Mouse (Mus musculus) heart, embryonic 15.5 days (tissue): ENCODE results near the gene Sh3bgrl2. TPM values are rescaled to one million over a fixed set of nuclear protein-coding genes. Genes with fewer than 3 reads are reported as not detected.

Source experiments
- ATAC-seq: fragments of 200-750 bp; cut with Nextera tagmentation; replicated peaks from 2 replicates; pipeline ENCODE4 v1.8.0; 2017; ENCODE audit warnings: low read depth, moderate TSS enrichment; ENCODE audit not compliant: insufficient number of reproducible peaks, insufficient read depth, low FRiP score
- H3K27ac ChIP-seq: fragments of 300-500 bp; sonication (generic); 2 replicates; pipeline ENCODE4 v1.5.1; 2015; ENCODE audit warnings: mild to moderate bottlenecking, inconsistent platforms
- H3K27me3 ChIP-seq: fragments of 300-500 bp; sonication (generic); 2 replicates; pipeline ENCODE4 v1.6.1; 2015; ENCODE audit warnings: inconsistent platforms
- H3K36me3 ChIP-seq: fragments of 300-500 bp; sonication (generic); 2 replicates; pipeline ENCODE4 v1.6.1; 2015; ENCODE audit warnings: mild to moderate bottlenecking, inconsistent platforms
- H3K4me1 ChIP-seq: fragments of 300-500 bp; sonication (generic); replicated peaks from 2 replicates; pipeline ENCODE4 v1.6.1; 2015; ENCODE audit warnings: inconsistent platforms
- H3K4me2 ChIP-seq: fragments of 300-500 bp; sonication (generic); 2 replicates; pipeline ENCODE4 v1.6.1; 2015; ENCODE audit warnings: inconsistent platforms, mild to moderate bottlenecking, moderate library complexity
- H3K4me3 ChIP-seq: fragments of 300-500 bp; sonication (generic); 2 replicates; pipeline ENCODE4 v1.5.1; 2015; ENCODE audit warnings: mild to moderate bottlenecking, inconsistent platforms
- H3K9ac ChIP-seq: fragments of 300-500 bp; sonication (generic); 2 replicates; pipeline ENCODE4 v1.6.1; 2015; ENCODE audit warnings: mild to moderate bottlenecking, inconsistent platforms
- H3K9me3 ChIP-seq: fragments of 300-500 bp; sonication (generic); replicated peaks from 2 replicates; pipeline ENCODE4 v1.6.1; 2016; ENCODE audit warnings: inconsistent platforms
- WGBS: fragments of 180-500 bp; shearing (Covaris S2); methylation state at CpG from one replicate; pipeline ENCODE4 v1.1.7; 2015; ENCODE audit warnings: mixed read lengths; 5-methylcytosine and 5-hydroxymethylcytosine counted together
- polyA plus RNA-seq: library from polyadenylated mRNA; unstranded; fragments of >200 nt; fragmentation: Nextera tagmentation; extraction: Ambion mirVana; gene quantifications from 2 replicates; pipeline ENCODE4 v1.2.1, GENCODE M21; 2015

Gene Sh3bgrl2
- polyA plus RNA-seq, 1 experiment from 2014 or later: 11.9 TPM

DNA sequence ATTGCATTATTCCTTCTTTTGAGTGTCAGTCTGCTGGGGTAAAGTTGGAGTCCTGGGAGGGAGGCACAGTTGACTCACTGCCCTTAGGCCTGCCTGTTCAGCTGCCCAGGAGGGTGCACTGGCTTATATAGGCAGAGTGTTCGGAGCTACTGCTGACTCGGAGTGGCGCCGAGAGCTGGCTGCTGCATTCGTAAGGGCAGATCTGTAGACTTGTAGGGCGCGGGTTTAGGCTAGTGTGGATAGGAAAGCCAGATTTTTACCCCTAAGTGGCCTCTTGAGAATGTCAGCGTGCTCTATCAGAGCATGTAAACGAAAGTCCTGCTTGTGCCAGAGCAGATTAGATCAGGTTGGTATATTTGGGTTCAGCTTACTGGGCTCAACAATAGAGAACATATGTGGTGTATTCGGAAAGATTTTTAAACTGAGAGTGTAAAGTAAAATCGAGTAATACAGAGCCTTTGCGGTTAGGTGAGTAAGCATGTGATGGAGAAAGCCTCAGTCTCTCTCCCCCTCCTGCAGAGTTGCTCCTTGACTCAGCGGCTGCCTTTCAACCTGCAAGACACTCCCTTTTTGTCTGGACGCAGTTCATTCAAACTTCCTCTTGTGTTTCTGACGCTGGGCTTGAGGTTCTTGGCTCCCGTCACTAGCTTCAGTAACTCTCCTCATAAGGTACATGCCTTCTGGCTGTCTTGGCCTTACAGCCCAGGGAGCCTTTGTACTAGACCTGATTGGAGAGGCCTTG is 15.9 kb downstream of the Sh3bgrl2 start:
- H3K36me3 ChIP-seq: no peaks in the 10 kb centered on the region
- no peak overlapping the region for H3K9ac ChIP-seq
- H3K27me3 ChIP-seq: no peaks in the 10 kb centered on the region
- H3K9me3 ChIP-seq: no peaks in the 10 kb centered on the region
- H3K27ac ChIP-seq: peak overlapping the region; percentile 60
- WGBS: 26% methylated on average over 16 of the region's 16 CpGs
- H3K4me1 ChIP-seq: peaks cover 47% of the 10 kb centered on the region
- H3K4me3 ChIP-seq: no peak overlapping the region
- peak; percentile 37; the same call in 1 of the 2 replicates for ATAC-seq
- peak overlapping the region; percentile 38 for H3K4me2 ChIP-seq

DNA sequence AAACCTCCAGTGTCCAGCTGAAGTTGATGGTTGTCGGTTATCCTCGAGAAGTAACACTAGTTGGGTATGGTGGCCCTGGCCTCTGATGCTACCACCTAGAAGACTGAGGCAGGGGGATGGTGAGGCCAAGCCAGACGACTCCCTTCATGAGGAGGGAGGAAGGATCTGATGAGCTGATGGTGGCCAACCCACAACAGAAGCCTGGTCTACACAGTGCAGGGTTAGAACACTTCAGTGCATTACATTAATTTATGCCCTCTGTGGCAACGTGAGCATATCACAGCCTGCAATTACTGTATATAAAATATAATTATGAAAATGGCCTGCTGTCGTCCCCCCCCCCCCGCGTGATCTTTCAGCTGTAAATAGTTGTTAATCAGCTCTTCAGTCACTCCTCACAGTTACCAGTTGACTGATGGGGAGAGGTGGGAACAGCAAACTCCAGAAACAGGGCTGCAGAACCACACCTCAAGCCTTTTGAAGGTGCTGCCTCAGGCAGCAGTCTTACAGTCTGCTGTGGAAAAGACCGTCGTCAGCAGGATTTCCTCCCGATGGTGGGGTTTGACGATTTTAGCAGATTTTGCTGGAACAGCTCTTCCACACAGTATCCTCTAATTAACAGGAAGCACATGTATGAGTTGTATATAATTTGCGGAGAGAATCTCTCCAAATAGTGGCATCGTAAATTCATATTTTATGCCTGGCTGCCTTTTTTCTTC is 17.0 kb downstream of the Sh3bgrl2 start:
- WGBS: 52% methylated on average over 13 of the region's 13 CpGs
- H3K9ac ChIP-seq: no peak overlapping the region
- H3K4me1 ChIP-seq: peaks cover 43% of the 10 kb centered on the region
- no peaks in the 10 kb centered on the region for H3K36me3 ChIP-seq
- no peak overlapping the region for H3K4me3 ChIP-seq
- H3K27me3 ChIP-seq: no peaks in the 10 kb centered on the region
- 0 out of 2 replicates have a peak, but pooled peaks have one; percentile 11 for ATAC-seq
- no peaks in the 10 kb centered on the region for H3K9me3 ChIP-seq
- H3K4me2 ChIP-seq: no peak overlapping the region
- no peak overlapping the region for H3K27ac ChIP-seq

DNA sequence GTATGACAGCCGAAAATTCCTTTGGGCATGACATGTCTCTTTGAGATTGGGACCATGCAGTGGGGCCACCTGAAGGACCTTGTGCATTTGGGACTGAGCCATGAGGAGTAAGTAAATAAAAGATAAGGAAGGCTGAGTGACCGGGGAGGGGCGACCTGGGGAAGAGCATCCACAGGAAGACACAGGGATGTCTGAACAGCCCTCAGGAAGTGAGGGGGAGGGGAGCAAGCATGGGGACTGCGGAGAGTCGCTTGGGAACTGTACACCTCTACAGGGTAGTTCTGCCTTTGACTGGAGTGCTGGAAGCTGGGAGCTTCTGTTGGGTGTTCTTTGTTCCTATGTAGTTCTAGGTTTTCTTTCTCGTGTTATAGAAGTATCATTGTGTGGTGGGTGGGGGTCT is 18.0 kb downstream of the Sh3bgrl2 start:
- 60% methylated on average over 6 of the region's 6 CpGs for WGBS

DNA sequence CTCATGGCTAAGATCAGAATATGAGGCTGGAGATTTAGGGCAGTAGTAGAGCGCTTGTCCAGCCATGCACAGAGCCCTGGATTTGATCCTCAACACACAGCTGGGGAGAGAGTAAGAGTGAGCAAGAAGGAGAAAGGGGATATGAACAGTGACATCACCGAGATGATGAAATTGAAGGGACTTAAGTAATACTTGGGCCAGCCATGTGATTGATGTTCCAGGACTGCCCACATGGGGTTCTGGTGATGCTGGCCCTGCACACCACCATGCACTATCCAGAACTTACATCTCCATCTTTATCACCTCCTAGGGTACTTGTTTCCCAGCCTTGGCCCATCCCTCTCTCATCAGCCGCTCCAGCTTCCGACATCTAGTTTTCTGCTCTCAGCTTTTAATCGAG is 20.0 kb downstream of the Sh3bgrl2 start:
- ATAC-seq: no peak
- H3K9ac ChIP-seq: no peak overlapping the region
- no peak overlapping the region for H3K27ac ChIP-seq
- WGBS: 92% methylated on average over 5 of the region's 5 CpGs
- no peaks in the 10 kb centered on the region for H3K9me3 ChIP-seq
- H3K4me2 ChIP-seq: no peak overlapping the region
- peaks cover 34% of the 10 kb centered on the region for H3K4me1 ChIP-seq
- H3K4me3 ChIP-seq: no peak overlapping the region
- H3K27me3 ChIP-seq: no peaks in the 10 kb centered on the region
- no peaks in the 10 kb centered on the region for H3K36me3 ChIP-seq

More for the DNA sequence above, 18.0 kb downstream of the Sh3bgrl2 start:
- H3K9ac ChIP-seq: no peak overlapping the region
- ATAC-seq: no peak
- peaks cover 33% of the 10 kb centered on the region for H3K4me1 ChIP-seq
- no peak overlapping the region for H3K27ac ChIP-seq
- no peaks in the 10 kb centered on the region for H3K36me3 ChIP-seq
- no peak overlapping the region for H3K4me3 ChIP-seq
- no peak overlapping the region for H3K4me2 ChIP-seq
- no peaks in the 10 kb centered on the region for H3K9me3 ChIP-seq
- H3K27me3 ChIP-seq: no peaks in the 10 kb centered on the region

DNA sequence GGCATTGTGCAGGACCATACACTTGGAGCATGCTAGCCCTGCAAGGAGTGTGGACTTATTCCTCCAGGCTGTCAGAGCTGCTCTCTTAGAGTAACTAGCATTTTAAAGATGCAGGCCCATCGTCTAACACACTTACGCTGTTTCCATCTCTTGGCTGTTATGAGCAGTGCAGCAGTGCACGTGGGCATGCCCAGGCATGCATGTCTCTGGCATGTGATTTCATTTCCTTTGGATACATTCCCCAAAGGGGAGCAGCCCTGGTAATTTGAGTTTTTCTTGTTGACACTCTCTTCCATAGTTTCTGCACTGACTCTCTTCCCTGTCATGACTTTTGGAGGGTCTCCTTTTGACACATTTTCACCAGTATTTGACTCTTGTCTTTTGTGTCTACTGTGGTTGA is 20.8 kb downstream of the Sh3bgrl2 start:
- H3K4me2 ChIP-seq: no peak overlapping the region
- H3K36me3 ChIP-seq: no peaks in the 10 kb centered on the region
- ATAC-seq: no peak
- no peak overlapping the region for H3K4me3 ChIP-seq
- H3K4me1 ChIP-seq: peaks cover 29% of the 10 kb centered on the region
- 60% methylated on average over 3 of the region's 3 CpGs for WGBS
- no peaks in the 10 kb centered on the region for H3K27me3 ChIP-seq
- H3K27ac ChIP-seq: no peak overlapping the region
- no peaks in the 10 kb centered on the region for H3K9me3 ChIP-seq
- H3K9ac ChIP-seq: no peak overlapping the region

DNA sequence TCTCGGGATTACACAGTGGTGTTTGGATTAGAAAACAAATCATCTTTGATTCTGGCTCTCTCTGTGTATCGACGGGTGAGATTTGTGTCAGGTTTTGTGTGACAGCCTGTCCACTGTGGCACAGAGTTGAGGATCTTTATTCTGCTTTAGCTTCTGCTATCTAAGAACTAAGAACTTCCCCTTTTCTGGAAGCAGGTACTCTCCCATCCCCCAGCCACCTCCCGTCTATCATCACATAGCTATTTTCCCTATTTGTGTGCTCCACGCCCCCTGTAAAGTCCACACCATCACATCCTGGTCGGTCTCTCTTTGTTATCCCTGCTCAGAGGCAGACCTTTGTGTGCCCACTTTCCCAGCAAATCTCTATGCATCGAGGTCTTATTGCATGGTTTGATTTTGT is 21.8 kb downstream of the Sh3bgrl2 start:
- no peaks in the 10 kb centered on the region for H3K27me3 ChIP-seq
- 66% methylated on average over 7 of the region's 7 CpGs for WGBS
- no peak overlapping the region for H3K27ac ChIP-seq
- ATAC-seq: no peak
- no peak overlapping the region for H3K4me3 ChIP-seq
- no peaks in the 10 kb centered on the region for H3K36me3 ChIP-seq
- H3K4me1 ChIP-seq: peaks cover 20% of the 10 kb centered on the region
- H3K9me3 ChIP-seq: no peaks in the 10 kb centered on the region
- H3K4me2 ChIP-seq: no peak overlapping the region
- H3K9ac ChIP-seq: no peak overlapping the region

DNA sequence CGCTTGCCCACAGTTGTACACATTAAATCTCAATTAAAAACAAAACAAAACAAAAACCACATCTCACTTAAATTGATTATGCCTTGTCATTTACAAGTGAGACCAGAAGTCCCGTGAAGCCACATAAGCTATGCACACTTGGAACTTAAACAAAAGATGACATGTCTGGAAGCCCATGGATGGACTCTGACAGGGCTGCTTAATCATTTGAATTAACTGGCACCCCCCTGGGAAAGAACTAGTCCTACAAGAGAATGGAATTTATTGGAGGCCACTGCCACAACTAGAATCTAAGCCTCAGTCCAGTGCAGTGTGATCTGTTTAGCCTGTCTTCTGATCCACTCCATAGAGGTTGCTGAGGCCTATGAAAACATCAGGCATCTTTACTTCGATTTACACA is 23.2 kb downstream of the Sh3bgrl2 start:
- Histone ChIP-seq H3K27me3 (no peaks in the 10 kb centered on the region), H3K9me3 (no peaks in the 10 kb centered on the region), H3K36me3 (no peaks in the 10 kb centered on the region), H3K9ac (no peak overlapping the region), H3K4me1 (peaks cover 14% of the 10 kb centered on the region), H3K27ac (no peak overlapping the region), H3K4me2 (no peak overlapping the region), H3K4me3 (no peak overlapping the region)
- ATAC-seq: no peak
- 88% methylated on average over 3 of the region's 3 CpGs for WGBS

DNA sequence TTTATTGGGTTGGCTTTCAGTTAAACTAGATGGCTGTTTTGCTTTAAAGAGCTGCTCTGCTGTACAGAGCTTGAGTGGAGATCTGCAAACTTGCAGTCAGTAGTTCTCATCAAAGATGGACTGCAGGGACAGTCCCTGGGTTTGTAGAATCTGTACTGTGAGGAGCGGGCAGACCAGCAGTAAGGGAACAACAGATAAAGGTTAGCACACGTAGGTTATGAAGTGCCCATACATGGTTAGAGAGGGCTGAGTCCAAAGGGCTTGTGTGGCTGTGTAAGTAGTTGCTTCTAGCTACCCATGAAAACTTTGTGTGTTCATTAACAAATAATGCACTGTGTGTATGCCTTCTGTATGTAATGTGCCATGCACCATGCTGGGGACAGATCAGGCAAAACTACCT is 24.2 kb downstream of the Sh3bgrl2 start:
- Histone ChIP-seq H3K4me3 (no peak overlapping the region), H3K4me1 (peaks cover 19% of the 10 kb centered on the region), H3K9me3 (no peaks in the 10 kb centered on the region), H3K36me3 (no peaks in the 10 kb centered on the region), H3K9ac (no peak overlapping the region), H3K4me2 (no peak overlapping the region), H3K27ac (no peak overlapping the region), H3K27me3 (no peaks in the 10 kb centered on the region)
- no peak for ATAC-seq
- WGBS: 70% methylated on average over 2 of the region's 2 CpGs

DNA sequence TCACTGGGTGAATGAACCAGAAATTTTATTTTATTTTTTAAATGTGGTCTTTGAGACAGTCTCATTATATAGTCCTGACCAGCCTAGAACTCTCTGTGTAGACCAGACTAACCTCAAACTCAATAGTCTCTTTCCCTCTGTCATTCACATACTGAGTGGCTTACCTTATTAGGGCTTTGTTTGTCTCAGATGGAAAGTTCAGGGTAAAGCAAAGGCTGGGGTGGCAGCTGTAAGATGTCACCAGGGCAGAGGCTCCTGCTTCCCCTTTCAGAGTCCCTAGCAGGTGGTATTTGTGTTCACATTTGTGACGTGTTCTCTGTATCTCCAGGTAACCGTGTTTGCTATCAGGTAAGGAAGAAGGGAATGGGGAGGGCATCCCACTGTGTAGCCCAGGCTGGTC is 24.7 kb downstream of the Sh3bgrl2 start:
- no peak overlapping the region for H3K4me2 ChIP-seq
- no peak for ATAC-seq
- no peak overlapping the region for H3K4me3 ChIP-seq
- 38% methylated on average over 2 of the region's 2 CpGs for WGBS
- peak overlapping the region; percentile 41; the same call in 1 of the 2 replicates for H3K27ac ChIP-seq
- no peak overlapping the region for H3K9ac ChIP-seq
- H3K27me3 ChIP-seq: no peaks in the 10 kb centered on the region
- H3K36me3 ChIP-seq: no peaks in the 10 kb centered on the region
- peaks cover 19% of the 10 kb centered on the region for H3K4me1 ChIP-seq
- no peaks in the 10 kb centered on the region for H3K9me3 ChIP-seq

DNA sequence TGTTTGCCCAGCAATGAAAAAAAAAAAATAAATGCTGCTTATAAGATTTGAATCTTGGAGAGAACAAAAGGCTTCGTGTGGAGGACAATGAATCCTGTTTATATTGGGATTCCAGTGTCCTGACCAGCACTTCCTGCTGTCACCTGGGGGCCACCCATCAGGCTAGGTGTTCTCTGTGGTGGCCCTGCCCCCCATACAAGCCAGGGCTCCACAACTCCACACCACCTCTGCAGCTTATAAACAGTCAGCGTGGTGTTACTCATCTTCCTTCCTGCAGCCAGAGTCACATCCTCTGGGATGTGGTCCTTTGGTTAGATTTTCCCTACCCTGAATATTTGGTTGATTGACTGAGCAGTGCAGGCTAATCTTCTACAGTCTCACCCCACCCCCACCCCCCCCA is 25.5 kb downstream of the Sh3bgrl2 start:
- peak overlapping the region; percentile 41; the same call in 1 of the 2 replicates for H3K27ac ChIP-seq
- no peaks in the 10 kb centered on the region for H3K36me3 ChIP-seq
- H3K27me3 ChIP-seq: no peaks in the 10 kb centered on the region
- peaks cover 19% of the 10 kb centered on the region for H3K4me1 ChIP-seq
- WGBS: 45% methylated on average over 2 of the region's 2 CpGs
- H3K4me3 ChIP-seq: no peak overlapping the region
- H3K4me2 ChIP-seq: no peak overlapping the region
- H3K9ac ChIP-seq: no peak overlapping the region
- H3K9me3 ChIP-seq: no peaks in the 10 kb centered on the region
- ATAC-seq: no peak

DNA sequence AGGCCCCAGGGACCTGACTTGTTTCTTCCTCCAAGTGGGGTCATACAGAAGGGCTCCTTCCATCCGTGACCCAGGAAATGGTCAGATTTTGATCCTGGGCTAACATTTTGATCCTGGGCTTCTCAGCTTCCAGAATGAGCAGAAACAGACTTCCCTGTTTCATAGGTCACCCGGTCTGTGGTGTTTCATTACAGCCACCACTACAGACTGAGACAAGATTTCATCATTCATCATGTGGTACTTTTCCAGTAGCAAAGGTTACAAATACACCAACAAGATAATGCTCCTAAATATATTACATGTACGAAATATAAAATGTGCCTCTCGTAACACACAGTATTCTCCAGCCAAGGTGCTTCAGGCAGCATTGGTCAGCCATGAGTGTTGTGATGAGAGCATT is 27.3 kb downstream of the Sh3bgrl2 start:
- WGBS: 73% methylated on average over 4 of the region's 4 CpGs
- H3K36me3 ChIP-seq: no peaks in the 10 kb centered on the region
- no peak overlapping the region for H3K9ac ChIP-seq
- ATAC-seq: no peak
- H3K27ac ChIP-seq: no peak overlapping the region
- H3K9me3 ChIP-seq: no peaks in the 10 kb centered on the region
- no peaks in the 10 kb centered on the region for H3K27me3 ChIP-seq
- H3K4me2 ChIP-seq: no peak overlapping the region
- H3K4me1 ChIP-seq: peaks cover 19% of the 10 kb centered on the region
- no peak overlapping the region for H3K4me3 ChIP-seq
